Mouse (Mus musculus) CH12.LX (cell line): ENCODE measurements around the gene Myo19. TPM values are rescaled to one million over a fixed set of nuclear protein-coding genes. Genes with fewer than 3 reads are reported as not detected.

Experiments used
- DNase-seq: peaks from one replicate; pipeline ENCODE4 v3.0.0-alpha.2; 2013; ENCODE audit errors: extremely low read depth
- H3K27ac ChIP-seq: 2 replicates; pipeline ENCODE4 v1.5.1; 2012; ENCODE audit warnings: low read depth, mild to moderate bottlenecking, control low read depth, moderate library complexity; ENCODE audit not compliant: insufficient read depth
- H3K27me3 ChIP-seq: replicated peaks from 2 replicates; pipeline ENCODE3; 2012; ENCODE audit warnings: inconsistent platforms
- H3K36me3 ChIP-seq, 2 experiments: replicated peaks in 1 of 2; 2 replicates each; pipeline versions ENCODE3 to v1.6.1; 2012; ENCODE audit warnings: inconsistent platforms in 1 of 2, low read length in 1 of 2, mild to moderate bottlenecking in 1 of 2, mixed read lengths in 1 of 2, moderate library complexity in 1 of 2; ENCODE audit not compliant: control insufficient read depth in 1 of 2, insufficient read depth in 1 of 2
- H3K4me1 ChIP-seq, 2 experiments: 2 replicates each; pipeline ENCODE4 v1.6.1; 2012; ENCODE audit warnings: inconsistent platforms in 1 of 2, moderate library complexity in 1 of 2; ENCODE audit not compliant: insufficient read depth in 2 of 2, control insufficient read depth in 1 of 2
- H3K4me2 ChIP-seq: 2 replicates; pipeline ENCODE4 v1.6.1; 2012; ENCODE audit warnings: low read depth, mild to moderate bottlenecking, control low read depth; ENCODE audit not compliant: poor library complexity, insufficient read depth, severe bottlenecking
- H3K4me3 ChIP-seq, 3 experiments: fragments of 150-350 bp in 1 of 3; sonication (generic) in 1 of 3; replicated peaks in 1 of 3; 2 replicates each; pipeline versions ENCODE3 to v1.5.1; 2011 to 2012; ENCODE audit warnings: low read depth in 2 of 3, low read length in 2 of 3, mild to moderate bottlenecking in 2 of 3, moderate library complexity in 2 of 3, control low read depth in 1 of 3, improper control_type of control experiment in 1 of 3, inconsistent platforms in 1 of 3, mixed read lengths in 1 of 3; ENCODE audit not compliant: poor library complexity in 1 of 3
- H3K79me2 ChIP-seq: replicated peaks from 2 replicates; pipeline ENCODE4 v1.6.1; 2012; ENCODE audit warnings: mild to moderate bottlenecking, moderate library complexity; ENCODE audit not compliant: control insufficient read depth, poor library complexity, insufficient read depth, severe bottlenecking; ENCODE audit errors: extremely low read depth
- H3K9ac ChIP-seq: 2 replicates; pipeline ENCODE4 v1.6.1; 2012; ENCODE audit warnings: low read depth, mild to moderate bottlenecking, control low read depth, moderate library complexity; ENCODE audit not compliant: insufficient read depth
- H3K9me3 ChIP-seq: replicated peaks from 2 replicates; pipeline ENCODE3; 2012; ENCODE audit warnings: low read length, inconsistent platforms, mixed read lengths
- EP300 ChIP-seq: IDR thresholded peaks from 2 replicates; pipeline ENCODE4 v1.6.1; 2011; ENCODE audit warnings: low read length, improper control_type of control experiment
- HCFC1 ChIP-seq: IDR thresholded peaks from 2 replicates; pipeline ENCODE4 v1.6.1; 2012; ENCODE audit warnings: low read depth, mild to moderate bottlenecking, inconsistent platforms, low read length, improper control_type of control experiment
- JUN ChIP-seq: IDR thresholded peaks from 2 replicates; pipeline ENCODE4 v1.6.1; 2011; ENCODE audit warnings: low read depth, mild to moderate bottlenecking, low read length, improper control_type of control experiment, moderate library complexity; ENCODE audit not compliant: insufficient read depth
- JUND ChIP-seq: conservative IDR thresholded peaks from 2 replicates; pipeline ENCODE4 v1.6.1; 2011; ENCODE audit warnings: low read depth, low read length, improper control_type of control experiment
- MXI1 ChIP-seq: IDR thresholded peaks from 2 replicates; pipeline ENCODE4 v1.6.1; 2011; ENCODE audit warnings: mild to moderate bottlenecking, low read depth, low read length, improper control_type of control experiment
- MYC ChIP-seq: IDR thresholded peaks from 2 replicates; pipeline ENCODE4 v1.6.1; 2011; ENCODE audit warnings: low read depth, mild to moderate bottlenecking, improper control_type of control experiment, low read length
- POLR2AphosphoS2 ChIP-seq: IDR thresholded peaks from 2 replicates; pipeline ENCODE4 v1.6.1; 2011; ENCODE audit warnings: low read depth, low read length, improper control_type of control experiment
- SMC3 ChIP-seq: IDR thresholded peaks from 2 replicates; pipeline ENCODE4 v1.6.1; 2011; ENCODE audit warnings: low read depth, low read length, improper control_type of control experiment
- TBP ChIP-seq: conservative IDR thresholded peaks from 2 replicates; pipeline ENCODE4 v1.6.1; 2011; ENCODE audit warnings: low read depth, low read length, improper control_type of control experiment
- TCF12 ChIP-seq: IDR thresholded peaks from 2 replicates; pipeline ENCODE4 v1.6.1; 2014; ENCODE audit warnings: low read depth, mild to moderate bottlenecking, inconsistent platforms, low read length, improper control_type of control experiment
- ZC3H11A ChIP-seq: IDR thresholded peaks from 2 replicates; pipeline ENCODE4 v1.6.1; 2012; ENCODE audit warnings: low read depth, mild to moderate bottlenecking, inconsistent platforms, low read length, improper control_type of control experiment
- ZKSCAN1 ChIP-seq: IDR thresholded peaks from 2 replicates; pipeline ENCODE4 v1.6.1; 2012; ENCODE audit warnings: low read depth, inconsistent platforms, low read length, improper control_type of control experiment, borderline replicate concordance
- ZNF384 ChIP-seq: IDR thresholded peaks from 2 replicates; pipeline ENCODE4 v1.6.1; 2012; ENCODE audit warnings: low read depth, low read length, improper control_type of control experiment, inconsistent platforms
- dilution Hi-C: fragments of 300-500 bp; cut with MboI; formaldehyde crosslinking; loops from 2 replicates; pipeline ENCODE4 v1.14.3; 2020; ENCODE audit warnings: low sequenced_read_pairs; ENCODE audit not compliant: extremely low pct_unique_long_range_greater_than_20kb, extremely low pct_ligation_motif_present
- in situ Hi-C: fragments of 300-500 bp; cut with MboI; formaldehyde crosslinking; loops from 3 replicates; pipeline ENCODE4 v1.14.3; 2019; ENCODE audit warnings: low sequenced_read_pairs, low pct_ligation_motif_present, low pct_unique_long_range_greater_than_20kb, mixed read lengths
- polyA plus RNA-seq: library from polyadenylated mRNA; unstranded; fragments of >175 nt; gene quantifications from 2 replicates; pipeline ENCODE4 v1.2.1, GENCODE M21; 2012; ENCODE audit warnings: low read depth; ENCODE audit not compliant: insufficient read length
- total RNA-seq, 2 experiments: library from RNA; depleted of rRNA; stranded (reverse); fragments of 300-350 nt in 1 of 2; fragments of >200 nt in 1 of 2; gene quantifications; 2 replicates each; pipeline ENCODE4 v1.2.3; 2012 to 2014

The Myo19 gene
- total and polyA plus RNA-seq, 3 experiments: 8.0 to 27.1 (median 9.1) TPM

GRCm38 (mm10) chr11:84959181-84959580, 79.2 kb downstream of the Myo19 start:
- Histone ChIP-seq H3K4me1 (0 out of 4 replicates have a peak, but pooled peaks cover 0 to 3% of the 10 kb centered on the region in 2 experiments), H3K4me3 (no peak overlapping the region), H3K9ac (no peak overlapping the region), H3K79me2 (no peaks in the 10 kb centered on the region), H3K27ac (no peak overlapping the region), H3K4me2 (no peak overlapping the region), H3K9me3 (no peaks in the 10 kb centered on the region), H3K27me3 (peaks cover 91% of the 10 kb centered on the region), H3K36me3 (no peaks in the 10 kb centered on the region)
- dilution Hi-C loops: no loop called here
- no peak for DNase-seq
- in situ Hi-C loops: no loop called here
- TF ChIP-seq TBP (no peak), SMC3 (no peak), MYC (no peak), ZC3H11A (no peak), MXI1 (no peak), JUN (no peak)

GRCm38 (mm10) chr11:84959701-84960181, 79.8 kb downstream of the Myo19 start:
- Histone ChIP-seq H3K4me1 (0 out of 4 replicates have a peak, but pooled peaks cover 0 to 3% of the 10 kb centered on the region in 2 experiments), H3K36me3 (no peaks in the 10 kb centered on the region), H3K27ac (no peak overlapping the region), H3K79me2 (no peaks in the 10 kb centered on the region), H3K9ac (no peak overlapping the region), H3K27me3 (peaks cover 93% of the 10 kb centered on the region), H3K4me3 (no peak overlapping the region), H3K9me3 (no peaks in the 10 kb centered on the region), H3K4me2 (no peak overlapping the region)
- in situ Hi-C loops: no loop called here
- dilution Hi-C loops: no loop called here
- no peak for DNase-seq
- TF ChIP-seq JUND: no peak
- TF ChIP-seq MXI1: no peak
- TF ChIP-seq SMC3: no peak
- TF ChIP-seq TCF12: no peak
- TF ChIP-seq ZKSCAN1: no peak
- TF ChIP-seq POLR2AphosphoS2: no peak
- TF ChIP-seq HCFC1: no peak
- no peak for TF ChIP-seq ZNF384
- no peak for TF ChIP-seq EP300

- Histone ChIP-seq H3K27ac (no peak overlapping the region), H3K4me3 (no peak overlapping the region), H3K9me3 (no peaks in the 10 kb centered on the region), H3K27me3 (peaks cover 93% of the 10 kb centered on the region), H3K36me3 (no peaks in the 10 kb centered on the region), H3K4me2 (no peak overlapping the region), H3K79me2 (no peaks in the 10 kb centered on the region), H3K9ac (no peak overlapping the region), H3K4me1 (0 out of 4 replicates have a peak, but pooled peaks cover 0 to 3% of the 10 kb centered on the region in 2 experiments)
- no peak for TF ChIP-seq EP300
- in situ Hi-C loops (no loop called here), dilution Hi-C loops (no loop called here)
- no peak for DNase-seq
These were observed 80.3 kb downstream of the Myo19 start for GRCm38 (mm10) chr11:84960291-84960690.
